Mouse (Mus musculus) lung, embryonic 14.5 days (tissue): ENCODE results near the gene Bcor. TPM values are rescaled to one million over a fixed set of nuclear protein-coding genes. Genes with fewer than 3 reads are reported as not detected.
A peak's percentile ranks its signal among the peaks of the same experiment; 100 is the strongest.

ENCODE experiments used
- ATAC-seq: fragments of 200-750 bp; cut with Nextera tagmentation; 2 replicates; pipeline ENCODE4 v1.8.0; 2017; ENCODE audit warnings: mild to moderate bottlenecking, moderate TSS enrichment, moderate library complexity; ENCODE audit not compliant: insufficient read depth
- DNase-seq: peaks from one replicate; pipeline ENCODE4 v3.0.0-alpha.2; 2015
- H3K27ac ChIP-seq: fragments of 300-500 bp; sonication (generic); 2 replicates; pipeline ENCODE4 v1.5.1; 2014; ENCODE audit warnings: low read depth, mild to moderate bottlenecking, moderate library complexity
- H3K27me3 ChIP-seq: fragments of 300-500 bp; sonication (generic); 2 replicates; pipeline ENCODE4 v1.6.1; 2014; ENCODE audit warnings: low read length, control low read depth; ENCODE audit not compliant: insufficient read depth
- H3K36me3 ChIP-seq: fragments of 300-500 bp; sonication (generic); 2 replicates; pipeline ENCODE4 v1.6.1; 2014; ENCODE audit warnings: control low read depth; ENCODE audit not compliant: insufficient read depth
- H3K4me1 ChIP-seq: fragments of 300-500 bp; sonication (generic); 2 replicates; pipeline ENCODE4 v1.6.1; 2014; ENCODE audit warnings: antibody characterized with exemption, control low read depth; ENCODE audit not compliant: insufficient read depth
- H3K4me2 ChIP-seq: fragments of 300-500 bp; sonication (generic); 2 replicates; pipeline ENCODE4 v1.6.1; 2014; ENCODE audit warnings: mild to moderate bottlenecking
- H3K4me3 ChIP-seq: fragments of 300-500 bp; sonication (generic); 2 replicates; pipeline ENCODE4 v1.5.1; 2014; ENCODE audit warnings: low read depth, low read length
- H3K9ac ChIP-seq: fragments of 300-500 bp; sonication (generic); 2 replicates; pipeline ENCODE4 v1.6.1; 2014
- H3K9me3 ChIP-seq: fragments of 300-500 bp; sonication (generic); 2 replicates; pipeline ENCODE4 v1.6.1; 2016; ENCODE audit warnings: low read depth, low read length, control low read depth
- CTCF ChIP-seq: IDR thresholded peaks from 2 replicates; pipeline ENCODE4 v1.5.1; 2016; ENCODE audit warnings: antibody characterized with exemption, low read depth
- WGBS: fragments of 180-500 bp; shearing (Covaris S2); extraction: QIAGEN DNeasy Blood & Tissue Kit; methylation state at CpG from one replicate; pipeline ENCODE4 v1.1.7; 2014; 5-methylcytosine and 5-hydroxymethylcytosine counted together
- polyA plus RNA-seq: library from polyadenylated mRNA; unstranded; fragments of >200 nt; fragmentation: Nextera tagmentation; extraction: Ambion mirVana; gene quantifications from 2 replicates; pipeline ENCODE4 v1.2.1, GENCODE M21; 2014

Gene Bcor
- polyA plus RNA-seq, 1 experiment from 2014 or later: 28.9 TPM

- Histone ChIP-seq H3K9me3 (no peaks in the 10 kb centered on the region), H3K27me3 (no peaks in the 10 kb centered on the region), H3K4me3 (no peak overlapping the region), H3K27ac (no peak overlapping the region), H3K9ac (no peak overlapping the region), H3K36me3 (no peaks in the 10 kb centered on the region), H3K4me2 (no peak overlapping the region), H3K4me1 (no peaks in the 10 kb centered on the region)
- no peak for ATAC-seq
- whole genome bisulfite sequencing: 78% methylated on average over 7 of the region's 7 CpGs
- no peak for TF ChIP-seq CTCF
- no peak for DNase-seq
These were observed 54.8 kb downstream of the Bcor start for GRCm38 (mm10) chrX:12105358-12105757.

- no peak for TF ChIP-seq CTCF
- Histone ChIP-seq H3K36me3 (no peaks in the 10 kb centered on the region), H3K27me3 (peaks cover under 1% of the 10 kb centered on the region; the same call in 1 of the 2 replicates), H3K27ac (no peak overlapping the region), H3K9me3 (no peaks in the 10 kb centered on the region), H3K4me3 (no peak overlapping the region), H3K4me2 (no peak overlapping the region), H3K4me1 (no peaks in the 10 kb centered on the region), H3K9ac (no peak overlapping the region)
- DNase-seq (no peak), ATAC-seq (no peak)
- WGBS: 69% methylated on average over 12 of the region's 12 CpGs
These were observed 63.2 kb downstream of the Bcor start for GRCm38 (mm10) chrX:12096783-12097526.

GRCm38 (mm10) chrX:12093371-12093770, 66.8 kb downstream of the Bcor start:
- TF ChIP-seq CTCF: no peak
- DNase-seq (no peak), ATAC-seq (no peak)
- Histone ChIP-seq H3K27me3 (peaks cover 31% of the 10 kb centered on the region), H3K9me3 (no peaks in the 10 kb centered on the region), H3K36me3 (no peaks in the 10 kb centered on the region), H3K27ac (no peak overlapping the region), H3K9ac (no peak overlapping the region), H3K4me3 (no peak overlapping the region), H3K4me1 (0 out of 2 replicates have a peak, but pooled peaks cover 11% of the 10 kb centered on the region), H3K4me2 (no peak overlapping the region)
- 80% methylated on average over 4 of the region's 4 CpGs for WGBS

- DNase-seq: peak; percentile 64
These were observed 68.6 kb downstream of the Bcor start for GRCm38 (mm10) chrX:12091431-12092061.

GRCm38 (mm10) chrX:12090871-12091404, 69.2 kb downstream of the Bcor start:
- H3K9me3 ChIP-seq: no peaks in the 10 kb centered on the region
- H3K27me3 ChIP-seq: peaks cover 52% of the 10 kb centered on the region
- 2% methylated on average over 37 of the region's 47 CpGs for WGBS
- DNase-seq (peak; percentile 82), ATAC-seq (peak; percentile 60)
- peak overlapping the region; percentile 65 for H3K9ac ChIP-seq
- 0 out of 2 replicates have a peak, but pooled peaks cover 11% of the 10 kb centered on the region for H3K4me1 ChIP-seq
- peak overlapping the region; percentile 91 for H3K27ac ChIP-seq
- TF ChIP-seq CTCF: 0 out of 2 replicates have a peak, but pooled peaks have one; percentile 6
- peak overlapping the region; percentile 47 for H3K4me3 ChIP-seq
- peak overlapping the region; percentile 83 for H3K4me2 ChIP-seq
- no peaks in the 10 kb centered on the region for H3K36me3 ChIP-seq

More at GRCm38 (mm10) chrX:12091431-12092061, 68.6 kb downstream of the Bcor start:
- no peaks in the 10 kb centered on the region for H3K36me3 ChIP-seq
- peaks cover 47% of the 10 kb centered on the region for H3K27me3 ChIP-seq
- H3K9me3 ChIP-seq: no peaks in the 10 kb centered on the region
- 0 out of 2 replicates have a peak, but pooled peaks cover 11% of the 10 kb centered on the region for H3K4me1 ChIP-seq
- WGBS: 2% methylated on average over 53 of the region's 56 CpGs
- no peak for TF ChIP-seq CTCF
- H3K9ac ChIP-seq: peak overlapping the region; percentile 65
- peak overlapping the region; percentile 47 for H3K4me3 ChIP-seq
- peak overlapping the region; percentile 83 for H3K4me2 ChIP-seq
- peak overlapping the region; percentile 91 for H3K27ac ChIP-seq
- no peak for ATAC-seq

- peak overlapping the region; percentile 20; the same call in 1 of the 2 replicates for H3K9ac ChIP-seq
- TF ChIP-seq CTCF: no peak
These were observed 69.8 kb downstream of the Bcor start for GRCm38 (mm10) chrX:12090151-12090870.

More at GRCm38 (mm10) chrX:12090151-12090870, 69.8 kb downstream of the Bcor start:
- 5% methylated on average over 37 of the region's 37 CpGs for WGBS
- ATAC-seq: peak; percentile 25; the same call in 1 of the 2 replicates
- peak overlapping the region; percentile 83 for H3K4me2 ChIP-seq
- no peaks in the 10 kb centered on the region for H3K36me3 ChIP-seq
- peak overlapping the region; percentile 47 for H3K4me3 ChIP-seq
- H3K4me1 ChIP-seq: 0 out of 2 replicates have a peak, but pooled peaks cover 11% of the 10 kb centered on the region
- no peak for DNase-seq
- peaks cover 54% of the 10 kb centered on the region for H3K27me3 ChIP-seq
- H3K27ac ChIP-seq: peak overlapping the region; percentile 91
- no peaks in the 10 kb centered on the region for H3K9me3 ChIP-seq
